Mouse (Mus musculus): ENCODE data around the gene Exosc2.

DNA sequence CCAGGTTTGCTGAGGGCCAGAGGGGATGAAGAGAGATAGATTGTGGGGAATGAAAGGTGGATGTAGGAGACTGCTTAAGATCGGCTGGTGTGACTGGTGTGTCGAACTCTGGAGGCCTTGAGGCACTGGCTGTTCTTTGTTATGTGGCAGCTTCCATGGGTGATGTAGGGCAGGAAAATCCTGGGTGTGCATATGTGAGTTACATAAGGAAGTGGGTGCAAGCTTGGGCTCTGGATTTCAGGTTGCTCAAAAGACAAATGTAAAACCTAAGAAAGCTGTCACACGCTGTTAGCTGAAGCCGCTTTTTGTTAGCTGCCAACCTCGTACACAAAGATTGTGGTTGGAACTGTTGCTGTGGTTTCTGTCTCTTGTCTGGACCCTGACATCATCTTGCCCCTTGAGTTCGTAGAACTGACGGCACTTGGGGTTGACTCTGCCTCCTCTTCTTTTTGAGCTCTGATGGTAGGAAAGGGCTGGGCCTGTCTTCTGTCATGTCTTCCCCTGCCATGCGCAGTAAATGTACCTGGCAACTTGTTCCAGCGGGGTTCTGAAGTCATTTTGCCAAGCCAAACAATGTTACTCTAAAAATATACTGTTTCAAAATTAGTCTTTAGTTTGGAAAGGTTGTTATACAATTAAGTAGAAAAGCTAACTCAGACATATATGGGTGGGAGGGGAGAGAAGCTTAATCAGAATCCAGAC, 57.2 kb downstream of the Exosc2 start:
- no peak for TF ChIP-seq CTCF (IDR thresholded peaks at IDR 0.05; ENCODE audit: extremely low read depth, insufficient read depth, low read length)
- TF ChIP-seq POLR2A (IDR thresholded peaks at IDR 0.05; ENCODE audit: extremely low read depth, insufficient read depth, low read length) = no peak

All from cortical plate, adult 2 months (tissue).